Mouse (Mus musculus) urinary bladder, adult 2 months (tissue): ENCODE measurements at regions not wholly inside any gene's neighbourhood (a gene's known extent, or its start where the extent isn't known, plus 50 kb on each side); places are given as distances from the start of the nearest gene placed in this dataset.

Experiments used
- DNase-seq: peaks from one replicate; pipeline ENCODE4 v3.0.0; 2022; ENCODE audit warnings: low spot score

GRCm38 (mm10) chr17:48592457-48592856, 137.8 kb downstream of the Unc5cl start:
- no peak for DNase-seq

- DNase-seq, result no peak
Observed at GRCm38 (mm10) chr17:48595418-48595963, 140.8 kb downstream of the Unc5cl start.

- DNase-seq, result no peak
Observed at GRCm38 (mm10) chr17:48596406-48596805, 141.7 kb downstream of the Unc5cl start.

GRCm38 (mm10) chr17:48597301-48597700, 142.6 kb downstream of the Unc5cl start:
- DNase-seq, result no peak

GRCm38 (mm10) chr17:48598471-48599141, 143.9 kb downstream of the Unc5cl start:
- DNase-seq, result no peak

GRCm38 (mm10) chr17:48600176-48600575, 145.5 kb downstream of the Unc5cl start:
- no peak for DNase-seq

GRCm38 (mm10) chr17:48602554-48602953, 147.9 kb downstream of the Unc5cl start:
- no peak for DNase-seq

- no peak for DNase-seq
Observed at GRCm38 (mm10) chr17:48606767-48607166, 152.1 kb downstream of the Unc5cl start.

- DNase-seq, result no peak
Observed at GRCm38 (mm10) chr17:48608315-48608714, 153.6 kb downstream of the Unc5cl start.

GRCm38 (mm10) chr17:48610107-48610506, 155.4 kb downstream of the Unc5cl start:
- DNase-seq, result no peak

GRCm38 (mm10) chr17:48610806-48611205, 156.1 kb downstream of the Unc5cl start:
- no peak for DNase-seq

GRCm38 (mm10) chr17:48613491-48613890, 158.8 kb downstream of the Unc5cl start:
- DNase-seq, result no peak

GRCm38 (mm10) chr17:48615248-48615647, 160.5 kb downstream of the Unc5cl start:
- DNase-seq, result no peak

GRCm38 (mm10) chr17:48616205-48616604, 161.5 kb downstream of the Unc5cl start:
- no peak for DNase-seq

- DNase-seq, result no peak
Observed at GRCm38 (mm10) chr17:48620896-48621295, 166.2 kb downstream of the Unc5cl start.

- DNase-seq, result no peak
Observed at GRCm38 (mm10) chr17:48621676-48622075, 167.0 kb downstream of the Unc5cl start.

GRCm38 (mm10) chr17:48624937-48625336, 170.2 kb downstream of the Unc5cl start:
- DNase-seq, result no peak

- DNase-seq, result no peak
Observed at GRCm38 (mm10) chr17:48625971-48626370, 171.3 kb downstream of the Unc5cl start.

GRCm38 (mm10) chr17:48639611-48640010, 184.9 kb downstream of the Unc5cl start:
- no peak for DNase-seq

- no peak for DNase-seq
Observed at GRCm38 (mm10) chr17:48643533-48644019, 188.9 kb downstream of the Unc5cl start.

GRCm38 (mm10) chr17:48645056-48645455, 190.4 kb downstream of the Unc5cl start:
- no peak for DNase-seq

GRCm38 (mm10) chr17:48646626-48647195, 192.0 kb downstream of the Unc5cl start:
- DNase-seq, result no peak

GRCm38 (mm10) chr17:48647431-48647830, 192.7 kb downstream of the Unc5cl start:
- DNase-seq, result no peak
